Mouse (Mus musculus) lung, adult 2 months (tissue): Measurements from ENCODE around the gene Ocm.

ENCODE experiments used
- CTCF ChIP-seq: fragments of 200-500 bp; IDR thresholded peaks from 2 replicates; pipeline ENCODE4 v1.5.1; 2011; ENCODE audit warnings: mild to moderate bottlenecking, low read length, control low read depth; ENCODE audit not compliant: insufficient read depth
- POLR2A ChIP-seq: fragments of 200-500 bp; IDR thresholded peaks from 2 replicates; pipeline ENCODE4 v1.6.1; 2011; ENCODE audit warnings: low read depth, mild to moderate bottlenecking, control low read depth, low read length, borderline replicate concordance; ENCODE audit errors: extremely low read depth

DNA sequence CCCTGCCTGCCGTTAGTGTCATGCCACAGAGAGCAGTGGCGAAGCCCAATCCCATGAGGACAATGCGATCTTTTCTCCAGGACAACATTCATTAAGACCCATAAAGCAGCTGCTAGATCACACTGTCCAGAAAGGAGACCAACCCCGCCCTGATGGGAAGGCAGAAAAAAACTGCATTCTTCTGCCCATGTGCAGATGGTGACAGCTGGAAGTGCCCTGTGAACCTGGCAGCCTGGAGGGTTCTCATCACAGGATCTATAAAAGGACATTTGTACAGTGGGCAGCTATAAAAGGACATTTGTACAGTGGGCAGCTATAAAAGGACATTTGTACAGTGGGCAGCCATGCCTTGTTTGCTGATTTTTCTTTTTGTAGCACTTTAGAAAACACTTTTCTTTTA, 37.4 kb downstream of the Ocm start:
- TF ChIP-seq CTCF, result no peak
- no peak for TF ChIP-seq POLR2A
